Mouse (Mus musculus) E14TG2a.4 (cell line): ENCODE measurements around the gene Gm5105.

Experiments
- H3K27me3 ChIP-seq: 2 replicates; pipeline ENCODE4 v1.6.1; 2014; ENCODE audit warnings: low read length, control low read depth; ENCODE audit not compliant: insufficient read depth
- H3K36me3 ChIP-seq: 2 replicates; pipeline ENCODE4 v1.6.1; 2014; ENCODE audit warnings: low read length, control low read depth; ENCODE audit not compliant: insufficient read depth
- H3K4me1 ChIP-seq: replicated peaks from 2 replicates; pipeline ENCODE4 v1.6.1; 2014; ENCODE audit warnings: low read depth, low read length, control low read depth
- H3K4me3 ChIP-seq: replicated peaks from 2 replicates; pipeline ENCODE4 v1.5.1; 2014; ENCODE audit warnings: mild to moderate bottlenecking, low read length
- H3K9me3 ChIP-seq: 2 replicates; pipeline ENCODE4 v1.6.1; 2014; ENCODE audit warnings: low read length, control low read depth
- CTCF ChIP-seq: conservative IDR thresholded peaks from 2 replicates; pipeline ENCODE4 v1.5.1; 2014; ENCODE audit warnings: low read length
- NANOG ChIP-seq: IDR thresholded peaks from 2 replicates; pipeline ENCODE4 v1.6.1; 2014; ENCODE audit warnings: borderline replicate concordance, low read length, mixed read lengths
- POU5F1 ChIP-seq: IDR thresholded peaks from 2 replicates; pipeline ENCODE4 v1.6.1; 2014; ENCODE audit warnings: low read length, borderline replicate concordance

The Gm5105 gene

GRCm38 (mm10) chr3:138043316-138043715, 23.9 kb downstream of the Gm5105 start:
- TF ChIP-seq NANOG (no peak), POU5F1 (no peak), CTCF (no peak)
- Histone ChIP-seq H3K4me3 (no peak overlapping the region), H3K36me3 (no peaks in the 10 kb centered on the region), H3K9me3 (peaks cover 8% of the 10 kb centered on the region), H3K27me3 (no peaks in the 10 kb centered on the region; the same call in 1 of the 2 replicates), H3K4me1 (peaks cover 32% of the 10 kb centered on the region)

- Histone ChIP-seq H3K4me1 (peaks cover 32% of the 10 kb centered on the region), H3K36me3 (no peaks in the 10 kb centered on the region), H3K4me3 (no peak overlapping the region), H3K9me3 (peaks cover 19% of the 10 kb centered on the region), H3K27me3 (no peaks in the 10 kb centered on the region; the same call in 1 of the 2 replicates)
- peak; percentile 56; the same call in 1 of the 2 replicates for TF ChIP-seq POU5F1
- no peak for TF ChIP-seq CTCF
- TF ChIP-seq NANOG, result peak; percentile 77
These were observed 25.4 kb downstream of the Gm5105 start for GRCm38 (mm10) chr3:138041591-138042301.

GRCm38 (mm10) chr3:138040938-138041337, 26.2 kb downstream of the Gm5105 start:
- H3K9me3 ChIP-seq, result peaks cover 26% of the 10 kb centered on the region
- H3K4me3 ChIP-seq, result no peak overlapping the region
- H3K36me3 ChIP-seq, result no peaks in the 10 kb centered on the region
- no peaks in the 10 kb centered on the region; the same call in 1 of the 2 replicates for H3K27me3 ChIP-seq
- TF ChIP-seq NANOG (no peak), CTCF (no peak), POU5F1 (no peak)
- peaks cover 32% of the 10 kb centered on the region for H3K4me1 ChIP-seq

- TF ChIP-seq NANOG, result no peak
- TF ChIP-seq POU5F1, result no peak
- no peak for TF ChIP-seq CTCF
These were observed 33.2 kb downstream of the Gm5105 start for GRCm38 (mm10) chr3:138033986-138034385.

GRCm38 (mm10) chr3:138030563-138030962, 36.6 kb downstream of the Gm5105 start:
- TF ChIP-seq NANOG (no peak), CTCF (no peak), POU5F1 (no peak)
- no peaks in the 10 kb centered on the region for H3K4me1 ChIP-seq
- peaks cover 18% of the 10 kb centered on the region for H3K9me3 ChIP-seq
- H3K27me3 ChIP-seq, result no peaks in the 10 kb centered on the region
- H3K4me3 ChIP-seq, result no peak overlapping the region
- no peaks in the 10 kb centered on the region for H3K36me3 ChIP-seq

More at GRCm38 (mm10) chr3:138033986-138034385, 33.2 kb downstream of the Gm5105 start:
- no peaks in the 10 kb centered on the region for H3K27me3 ChIP-seq
- no peaks in the 10 kb centered on the region for H3K4me1 ChIP-seq
- H3K9me3 ChIP-seq, result peaks cover 45% of the 10 kb centered on the region
- no peaks in the 10 kb centered on the region for H3K36me3 ChIP-seq
- no peak overlapping the region for H3K4me3 ChIP-seq

- TF ChIP-seq POU5F1 (no peak), CTCF (no peak), NANOG (no peak)
- Histone ChIP-seq H3K9me3 (peaks cover 9% of the 10 kb centered on the region), H3K4me3 (no peak overlapping the region), H3K36me3 (no peaks in the 10 kb centered on the region), H3K4me1 (no peaks in the 10 kb centered on the region), H3K27me3 (no peaks in the 10 kb centered on the region)
These were observed 37.8 kb downstream of the Gm5105 start for GRCm38 (mm10) chr3:138029351-138029750.

GRCm38 (mm10) chr3:138027575-138028362, 39.4 kb downstream of the Gm5105 start:
- Histone ChIP-seq H3K4me3 (no peak overlapping the region), H3K9me3 (peaks cover 3% of the 10 kb centered on the region; the same call in 1 of the 2 replicates), H3K4me1 (no peaks in the 10 kb centered on the region), H3K36me3 (no peaks in the 10 kb centered on the region), H3K27me3 (no peaks in the 10 kb centered on the region)
- TF ChIP-seq CTCF (no peak), POU5F1 (no peak), NANOG (no peak)

- Histone ChIP-seq H3K4me3 (no peak overlapping the region), H3K9me3 (peaks cover 3% of the 10 kb centered on the region; the same call in 1 of the 2 replicates), H3K27me3 (no peaks in the 10 kb centered on the region), H3K4me1 (no peaks in the 10 kb centered on the region), H3K36me3 (no peaks in the 10 kb centered on the region)
- TF ChIP-seq POU5F1 (no peak), CTCF (no peak), NANOG (no peak)
These were observed 40.9 kb downstream of the Gm5105 start for GRCm38 (mm10) chr3:138026286-138026685.
